Mouse (Mus musculus) MEL (cell line): ENCODE measurements around the gene E130218I03Rik. TPM values are rescaled to one million over a fixed set of nuclear protein-coding genes. Genes with fewer than 3 reads are reported as not detected.

Source experiments
- DNase-seq: peaks from one replicate; pipeline ENCODE4 v3.0.0; 2011; ENCODE audit warnings: low read depth, low spot score
- H3K27ac ChIP-seq: 2 replicates; pipeline ENCODE4 v1.5.1; 2012; ENCODE audit warnings: low read depth, mild to moderate bottlenecking, control low read depth, low read length, moderate library complexity; ENCODE audit not compliant: control insufficient read depth
- H3K27me3 ChIP-seq, 2 experiments: fragments of 150-350 bp in 1 of 2; sonication (generic) in 1 of 2; 2 replicates each; pipeline ENCODE4 v1.6.1; 2012; ENCODE audit warnings: low read length in 2 of 2, mild to moderate bottlenecking in 2 of 2, improper control_type of control experiment in 1 of 2, moderate library complexity in 1 of 2; ENCODE audit not compliant: insufficient read depth in 2 of 2, control insufficient read depth in 1 of 2
- H3K36me3 ChIP-seq, 2 experiments: 2 replicates each; pipeline ENCODE4 v1.6.1; 2012 to 2014; ENCODE audit warnings: low read length in 2 of 2, improper control_type of control experiment in 1 of 2, inconsistent platforms in 1 of 2, mild to moderate bottlenecking in 1 of 2; ENCODE audit not compliant: insufficient read depth in 2 of 2, control insufficient read depth in 1 of 2
- H3K4me1 ChIP-seq, 2 experiments: fragments of 150-350 bp in 1 of 2; sonication (generic) in 1 of 2; 2 replicates each; pipeline ENCODE4 v1.6.1; 2012; ENCODE audit warnings: low read length in 2 of 2, improper control_type of control experiment in 1 of 2, mild to moderate bottlenecking in 1 of 2; ENCODE audit not compliant: insufficient read depth in 2 of 2, control insufficient read depth in 1 of 2
- H3K4me3 ChIP-seq, 2 experiments: fragments of 150-350 bp in 1 of 2; sonication (generic) in 1 of 2; 2 replicates each; pipeline ENCODE4 v1.5.1; 2012; ENCODE audit warnings: low read depth in 2 of 2, low read length in 2 of 2, mild to moderate bottlenecking in 2 of 2, moderate library complexity in 2 of 2, control low read depth in 1 of 2, improper control_type of control experiment in 1 of 2; ENCODE audit not compliant: control insufficient read depth in 1 of 2, insufficient read depth in 1 of 2
- H3K79me2 ChIP-seq: 2 replicates; pipeline ENCODE4 v1.6.1; 2012; ENCODE audit warnings: mild to moderate bottlenecking, low read length, moderate library complexity; ENCODE audit not compliant: control insufficient read depth, poor library complexity, insufficient read depth
- H3K9ac ChIP-seq: 2 replicates; pipeline ENCODE4 v1.6.1; 2012; ENCODE audit warnings: low read depth, mild to moderate bottlenecking, control low read depth, low read length, moderate library complexity; ENCODE audit not compliant: control insufficient read depth, poor library complexity, severe bottlenecking
- H3K9me3 ChIP-seq: fragments of 150-350 bp; sonication (generic); replicated peaks from 2 replicates; pipeline ENCODE4 v1.6.1; 2012; ENCODE audit warnings: mild to moderate bottlenecking, low read length, improper control_type of control experiment, moderate library complexity; ENCODE audit not compliant: insufficient read depth
- BHLHE40 ChIP-seq: IDR thresholded peaks from 2 replicates; pipeline ENCODE4 v1.6.1; 2012; ENCODE audit warnings: low read depth, mild to moderate bottlenecking, inconsistent platforms, low read length, improper control_type of control experiment, borderline replicate concordance
- CHD1 ChIP-seq: IDR thresholded peaks from 2 replicates; pipeline ENCODE4 v1.6.1; 2012; ENCODE audit warnings: low read depth, mild to moderate bottlenecking, inconsistent platforms, low read length, improper control_type of control experiment
- CTCF ChIP-seq, 3 experiments: IDR thresholded peaks in 2 of 3; conservative IDR thresholded peaks in 1 of 3; 2 replicates each; pipeline ENCODE4 v1.5.1; 2011 to 2012; ENCODE audit warnings: low read length in 3 of 3, low read depth in 2 of 3, mild to moderate bottlenecking in 2 of 3, improper control_type of control experiment in 1 of 3, inconsistent platforms in 1 of 3, mixed read lengths in 1 of 3, moderate library complexity in 1 of 3; ENCODE audit not compliant: control insufficient read depth in 1 of 3, insufficient read depth in 1 of 3, poor library complexity in 1 of 3, severe bottlenecking in 1 of 3
- ELF1 ChIP-seq: IDR thresholded peaks from 2 replicates; pipeline ENCODE4 v1.6.1; 2014; ENCODE audit warnings: low read depth, mild to moderate bottlenecking, inconsistent platforms, low read length, improper control_type of control experiment, moderate library complexity
- EP300 ChIP-seq, 2 experiments: IDR thresholded peaks; 2 replicates each; pipeline ENCODE4 v1.6.1; 2011; ENCODE audit warnings: improper control_type of control experiment in 2 of 2, low read length in 2 of 2, low read depth in 1 of 2, mild to moderate bottlenecking in 1 of 2
- ETS1 ChIP-seq: IDR thresholded peaks from 2 replicates; pipeline ENCODE4 v1.6.1; 2012; ENCODE audit warnings: low read depth, mild to moderate bottlenecking, inconsistent platforms, low read length, improper control_type of control experiment, moderate library complexity
- GATA1 ChIP-seq: IDR thresholded peaks from 2 replicates; pipeline ENCODE4 v1.6.1; 2011; ENCODE audit warnings: low read depth, low read length, improper control_type of control experiment
- HCFC1 ChIP-seq: IDR thresholded peaks from 2 replicates; pipeline ENCODE4 v1.6.1; 2012; ENCODE audit warnings: low read depth, mild to moderate bottlenecking, inconsistent platforms, low read length, improper control_type of control experiment, moderate library complexity
- MEF2A ChIP-seq: IDR thresholded peaks from 2 replicates; pipeline ENCODE4 v1.6.1; 2014; ENCODE audit warnings: low read depth, mild to moderate bottlenecking, inconsistent platforms, low read length, improper control_type of control experiment; ENCODE audit not compliant: poor library complexity, insufficient replicate concordance, severe bottlenecking; ENCODE audit errors: extremely low read depth
- MXI1 ChIP-seq: IDR thresholded peaks from 2 replicates; pipeline ENCODE4 v1.6.1; 2011; ENCODE audit warnings: mild to moderate bottlenecking, low read depth, low read length, improper control_type of control experiment
- MYB ChIP-seq: IDR thresholded peaks from 2 replicates; pipeline ENCODE4 v1.6.1; 2011; ENCODE audit warnings: mild to moderate bottlenecking, low read depth, low read length, improper control_type of control experiment
- NELFE ChIP-seq: IDR thresholded peaks from 2 replicates; pipeline ENCODE4 v1.6.1; 2011; ENCODE audit warnings: low read depth, low read length, improper control_type of control experiment
- NRF1 ChIP-seq: IDR thresholded peaks from 2 replicates; pipeline ENCODE4 v1.6.1; 2014; ENCODE audit warnings: low read depth, mild to moderate bottlenecking, inconsistent platforms, low read length, improper control_type of control experiment, moderate library complexity; ENCODE audit not compliant: poor library complexity, insufficient read depth, severe bottlenecking
- POLR2A ChIP-seq, 2 experiments: IDR thresholded peaks; 2 replicates each; pipeline ENCODE4 v1.6.1; 2011 to 2012; ENCODE audit warnings: low read length in 2 of 2, mild to moderate bottlenecking in 2 of 2, control low read depth in 1 of 2, improper control_type of control experiment in 1 of 2, low read depth in 1 of 2, moderate library complexity in 1 of 2; ENCODE audit not compliant: control insufficient read depth in 1 of 2, insufficient read depth in 1 of 2, poor library complexity in 1 of 2
- POLR2AphosphoS2 ChIP-seq: IDR thresholded peaks from 2 replicates; pipeline ENCODE4 v1.6.1; 2011; ENCODE audit warnings: low read length, improper control_type of control experiment
- POLR2AphosphoS5 ChIP-seq: IDR thresholded peaks from 2 replicates; pipeline ENCODE4 v1.6.1; 2012; ENCODE audit warnings: low read depth, borderline replicate concordance, mild to moderate bottlenecking, inconsistent platforms, low read length, moderate library complexity, mixed read lengths
- RAD21 ChIP-seq: IDR thresholded peaks from 2 replicates; pipeline ENCODE4 v1.6.1; 2011; ENCODE audit warnings: mild to moderate bottlenecking, low read depth, low read length, improper control_type of control experiment
- RCOR1 ChIP-seq: IDR thresholded peaks from 2 replicates; pipeline ENCODE4 v1.6.1; 2012; ENCODE audit warnings: low read depth, mild to moderate bottlenecking, inconsistent platforms, low read length, improper control_type of control experiment
- SMC3 ChIP-seq: IDR thresholded peaks from 2 replicates; pipeline ENCODE4 v1.6.1; 2011; ENCODE audit warnings: low read depth, low read length, improper control_type of control experiment
- TAL1 ChIP-seq: IDR thresholded peaks from 2 replicates; pipeline ENCODE4 v1.6.1; 2012; ENCODE audit warnings: mild to moderate bottlenecking, inconsistent platforms, low read length, moderate library complexity, mixed read lengths
- TCF12 ChIP-seq: IDR thresholded peaks from 2 replicates; pipeline ENCODE4 v1.6.1; 2014; ENCODE audit warnings: low read depth, mild to moderate bottlenecking, inconsistent platforms, low read length, improper control_type of control experiment, moderate library complexity
- UBTF ChIP-seq: IDR thresholded peaks from 2 replicates; pipeline ENCODE4 v1.6.1; 2012; ENCODE audit warnings: low read depth, mild to moderate bottlenecking, inconsistent platforms, low read length, improper control_type of control experiment, moderate library complexity, borderline replicate concordance; ENCODE audit not compliant: insufficient read depth
- USF1 ChIP-seq: IDR thresholded peaks from 2 replicates; pipeline ENCODE4 v1.6.1; 2014; ENCODE audit warnings: low read depth, mild to moderate bottlenecking, inconsistent platforms, low read length, improper control_type of control experiment, moderate library complexity
- ZKSCAN1 ChIP-seq: IDR thresholded peaks from 2 replicates; pipeline ENCODE4 v1.6.1; 2012; ENCODE audit warnings: low read depth, mild to moderate bottlenecking, inconsistent platforms, low read length, improper control_type of control experiment, moderate library complexity
- ZNF384 ChIP-seq: IDR thresholded peaks from 2 replicates; pipeline ENCODE4 v1.6.1; 2012; ENCODE audit warnings: low read depth, mild to moderate bottlenecking, inconsistent platforms, low read length, improper control_type of control experiment
- polyA plus RNA-seq, 2 experiments: library from polyadenylated mRNA; stranded (reverse) in 1 of 2; unstranded in 1 of 2; fragments of >175 nt in 1 of 2; fragments of >200 nt in 1 of 2; gene quantifications; 2 replicates each; pipeline versions ENCODE4 v1.2.1 to v1.2.4; 2012; ENCODE audit warnings: low replicate concordance in 2 of 2, low read depth in 1 of 2; ENCODE audit not compliant: insufficient read length in 2 of 2, insufficient read depth in 1 of 2, missing spikeins in 1 of 2
- total RNA-seq: library from RNA; depleted of rRNA; stranded (reverse); fragments of 300-350 nt; gene quantifications from 2 replicates; pipeline ENCODE4 v1.2.3, GENCODE M21; 2012

E130218I03Rik gene
- total and polyA plus RNA-seq, 3 experiments = 1.6 to 2.8 TPM; not detected in 1

- no peak for TF ChIP-seq RAD21
- no peak for TF ChIP-seq ZNF384
- no peak for TF ChIP-seq ELF1
- TF ChIP-seq TCF12 = no peak
- TF ChIP-seq UBTF = no peak
- TF ChIP-seq POLR2A (IDR thresholded peaks at IDR 0.05; ENCODE audit: control insufficient read depth in 1 of 2, insufficient read depth in 1 of 2, low read depth in 1 of 2, low read length in 2 of 2, poor library complexity in 1 of 2) = no peak
- no peak for TF ChIP-seq NRF1
- no peak for TF ChIP-seq HCFC1
- TF ChIP-seq MYB = no peak
- TF ChIP-seq ZKSCAN1 = no peak
- TF ChIP-seq BHLHE40 = no peak
- no peak for TF ChIP-seq MXI1
- no peak for TF ChIP-seq CTCF (IDR thresholded peaks at IDR 0.05 in 2 of 3, conservative IDR thresholded peaks at IDR 0.05 in 1 of 3; ENCODE audit: control insufficient read depth in 1 of 3, insufficient read depth in 1 of 3, low read depth in 2 of 3, low read length in 3 of 3, poor library complexity in 1 of 3, severe bottlenecking in 1 of 3)
- TF ChIP-seq POLR2AphosphoS5 = no peak
- TF ChIP-seq POLR2AphosphoS2 = no peak
- TF ChIP-seq USF1 = no peak
- TF ChIP-seq SMC3 = no peak
- TF ChIP-seq NELFE = no peak
- H3K36me3 ChIP-seq = no peaks in the 10 kb centered on the region
- DNase-seq = no peak
- no peak within 1 kb of the TSS for H3K9ac ChIP-seq
- peaks cover 2 to 3% of the 10 kb centered on the region in 2 experiments; a peak in 1 of 4 replicates for H3K4me1 ChIP-seq
- no peaks in the 10 kb centered on the region for H3K79me2 ChIP-seq
- no peak within 1 kb of the TSS for H3K4me3 ChIP-seq
- no peaks in the 10 kb centered on the region for H3K9me3 ChIP-seq
- H3K27ac ChIP-seq = no peak within 1 kb of the TSS
- H3K27me3 ChIP-seq = no peaks in the 10 kb centered on the region
These were observed 10.4 kb downstream of the E130218I03Rik start, which contains the start of gene Grrp1 for GRCm38 (mm10) chr4:134253722-134254324. Gene Grrp1, minus strand, starts transcription at chr4:134254106.

GRCm38 (mm10) chr4:134254835-134255234 is 11.4 kb downstream of the E130218I03Rik start:
- Histone ChIP-seq H3K9ac (no peak overlapping the region), H3K4me3 (no peak overlapping the region), H3K36me3 (no peaks in the 10 kb centered on the region), H3K27ac (no peak overlapping the region), H3K4me1 (peaks cover 2 to 3% of the 10 kb centered on the region in 2 experiments; a peak in 1 of 4 replicates), H3K79me2 (no peaks in the 10 kb centered on the region), H3K9me3 (no peaks in the 10 kb centered on the region), H3K27me3 (no peaks in the 10 kb centered on the region)
- DNase-seq = no peak
- TF ChIP-seq TCF12 (no peak), GATA1 (no peak), MEF2A (no peak), TAL1 (no peak), RCOR1 (no peak), ELF1 (no peak), EP300 (IDR thresholded peaks at IDR 0.05; ENCODE audit: low read depth in 1 of 2, low read length in 2 of 2) (no peak), ZNF384 (no peak), ETS1 (no peak), CHD1 (no peak)
